Mouse (Mus musculus) left cerebral cortex, postnatal 25 days (tissue): ENCODE results near the gene Adcy7. TPM values are rescaled to one million over a fixed set of nuclear protein-coding genes. Genes with fewer than 3 reads are reported as not detected.

Experiments
- DNase-seq, 2 experiments: peaks; one replicate each; pipeline ENCODE4 v3.0.0; 2022; ENCODE audit warnings: low spot score in 2 of 2, mixed read lengths in 1 of 2
- intact Hi-C: fragments of 180-260 bp; cut with DNase I; formaldehyde crosslinking; loops from one replicate; pipeline ENCODE4 v1.15.1; 2025
- total RNA-seq, 2 experiments: library from RNA; stranded (reverse); gene quantifications; 2 replicates each; pipeline ENCODE4 v1.2.3; 2021

Adcy7 gene
- total RNA-seq, 2 experiments from 2014 or later, result 3.5 to 5.2 TPM

GRCm38 (mm10) chr8:88320134-88320533 is 47.9 kb downstream of the Adcy7 start:
- intact Hi-C loops, result no loop called here
- no peak for DNase-seq

- intact Hi-C loops, result no loop called here
- no peak for DNase-seq
Observed at GRCm38 (mm10) chr8:88321387-88321786, 49.2 kb downstream of the Adcy7 start.

- no peak for DNase-seq
- intact Hi-C loops, result no loop called here
Observed at GRCm38 (mm10) chr8:88323523-88323922, 51.3 kb downstream of the Adcy7 start.

GRCm38 (mm10) chr8:88324760-88325159 is 52.6 kb downstream of the Adcy7 start:
- no peak for DNase-seq
- intact Hi-C loops, result no loop called here

- intact Hi-C loops, result no loop called here
- no peak for DNase-seq
Observed at GRCm38 (mm10) chr8:88325251-88325650, 53.0 kb downstream of the Adcy7 start.

GRCm38 (mm10) chr8:88325795-88326194 is 53.6 kb downstream of the Adcy7 start:
- intact Hi-C loops, result no loop called here

GRCm38 (mm10) chr8:88326328-88326727 is 54.1 kb downstream of the Adcy7 start:
- no peak for DNase-seq
- intact Hi-C loops, result no loop called here

More at GRCm38 (mm10) chr8:88325795-88326194, 53.6 kb downstream of the Adcy7 start:
- no peak for DNase-seq

- no peak for DNase-seq
- intact Hi-C loops, result no loop called here
Observed at GRCm38 (mm10) chr8:88328689-88329088, 56.5 kb downstream of the Adcy7 start.

GRCm38 (mm10) chr8:88330816-88331215 is 58.6 kb downstream of the Adcy7 start:
- intact Hi-C loops, result no loop called here
- no peak for DNase-seq

- intact Hi-C loops, result no loop called here
- DNase-seq, result no peak
Observed at GRCm38 (mm10) chr8:88334384-88334783, 62.2 kb downstream of the Adcy7 start.

GRCm38 (mm10) chr8:88334975-88335374 is 62.8 kb downstream of the Adcy7 start:
- intact Hi-C loops, result no loop called here
- no peak for DNase-seq

- DNase-seq, result peak; percentile 46 to 53
- intact Hi-C loops, result no loop called here
Observed at GRCm38 (mm10) chr8:88339221-88339620, 67.0 kb downstream of the Adcy7 start.

- intact Hi-C loops, result loop anchor here (5.0 to 10.0 kb wide), 2 partner anchors 68 to 395 kb away; partner anchors contain the start of gene Adcy7
- DNase-seq, result no peak
Observed at GRCm38 (mm10) chr8:88339887-88340695, 67.9 kb downstream of the Adcy7 start.

GRCm38 (mm10) chr8:88342026-88342425 is 69.8 kb downstream of the Adcy7 start:
- no peak for DNase-seq
- intact Hi-C loops, result loop anchor here (5.0 to 10.0 kb wide), 2 partner anchors 70 to 393 kb away; partner anchors contain the start of gene Adcy7

GRCm38 (mm10) chr8:88349046-88349445 is 76.8 kb downstream of the Adcy7 start:
- no peak for DNase-seq
- intact Hi-C loops, result loop anchor here (10.0 kb wide), 1 partner anchor 386 kb away; no protein-coding TSS in a partner anchor

GRCm38 (mm10) chr8:88357226-88357933 is 85.2 kb downstream of the Adcy7 start:
- DNase-seq, result no peak
- intact Hi-C loops, result no loop called here

GRCm38 (mm10) chr8:88357946-88358345 is 85.7 kb downstream of the Adcy7 start:
- no peak for DNase-seq
- intact Hi-C loops, result no loop called here

- DNase-seq, result no peak
- intact Hi-C loops, result loop anchor here (2.0 to 10.0 kb wide), 5 partner anchors 93 to 395 kb away; no protein-coding TSS in a partner anchor
Observed at GRCm38 (mm10) chr8:88359959-88360358, 87.8 kb downstream of the Adcy7 start.

- peak; percentile 16 to 21 for DNase-seq
- intact Hi-C loops, result loop anchor here (1.0 to 10.0 kb wide), 6 partner anchors 94 to 394 kb away; partner anchors contain the start of gene Nkd1
Observed at GRCm38 (mm10) chr8:88361044-88361707, 89.0 kb downstream of the Adcy7 start.
